Comparison of ENCODE assay signal across 15 mouse cellular contexts in genomic region chr13:63302381-63302780, GRCm38 (mm10).
A peak's percentile ranks its signal among the peaks of the same experiment; 100 is the strongest.
DNase-seq lines count a peak whose midpoint lies in the region; ATAC-seq and TF ChIP-seq lines count a peak whose summit lies in the region.
"Had no signal": no experiment of that assay in that cellular context is flagged by ENCODE, and none has a peak within 500 bp of the region (broad histone marks: within the 10 kb centered on the region; RNA-seq: fewer than 3 reads in every experiment).

No protein-coding gene starts in this region.

- no peaks in the 10 kb centered on the region for H3K27me3 ChIP-seq in kidney, embryonic 15.5 days
- H3K27me3 ChIP-seq in myocyte (ENCODE audit: control insufficient read depth, insufficient read depth, insufficient read length): no peaks in the 10 kb centered on the region
- H3K27me3 ChIP-seq: embryonic facial prominence, embryonic 13.5 days; forebrain, embryonic 12.5 days; heart, embryonic 15.5 days; hindbrain, embryonic 13.5 days; liver, embryonic 13.5 days had no signal

- H3K36me3 ChIP-seq in kidney, embryonic 15.5 days: peaks cover 71% of the 10 kb centered on the region
- H3K36me3 ChIP-seq in myocyte (ENCODE audit: control insufficient read depth, insufficient read depth): peaks cover 52% of the 10 kb centered on the region

- H3K9me3 ChIP-seq in kidney, embryonic 15.5 days (replicated peaks): no peaks in the 10 kb centered on the region
- H3K9me3 ChIP-seq: embryonic facial prominence, embryonic 13.5 days; forebrain, embryonic 12.5 days; heart, embryonic 15.5 days; hindbrain, embryonic 13.5 days; liver, embryonic 13.5 days had no signal

- no peak overlapping the region for H3K4me2 ChIP-seq in kidney, embryonic 15.5 days
- no peak overlapping the region for H3K4me2 ChIP-seq in myocyte (ENCODE audit: low read depth)
- H3K4me2 ChIP-seq: embryonic facial prominence, embryonic 13.5 days; forebrain, embryonic 12.5 days; heart, embryonic 15.5 days; hindbrain, embryonic 13.5 days; liver, embryonic 13.5 days had no signal

- H3K27ac ChIP-seq in kidney, embryonic 15.5 days: peak overlapping the region; percentile 86
- H3K27ac ChIP-seq: forebrain, embryonic 12.5 days; heart, embryonic 15.5 days; hindbrain, embryonic 13.5 days; liver, embryonic 13.5 days had no signal

- no peak overlapping the region for H3ac ChIP-seq in myocyte (ENCODE audit: control insufficient read depth, insufficient read length)

- 82% methylated on average over 5 of the region's 5 CpGs for WGBS in kidney, embryonic 15.5 days

- no peak for ATAC-seq in kidney, embryonic 15.5 days (replicated peaks; ENCODE audit: low FRiP score)
- no peak for ATAC-seq in CD4-positive, CD25-positive, alpha-beta regulatory T cell, adult 4 months
- ATAC-seq: lung, postnatal 0 days had no signal

- no peak overlapping the region for H3K4me3 ChIP-seq in kidney, embryonic 15.5 days (replicated peaks)
- H3K4me3 ChIP-seq in myocyte: no peak overlapping the region
- H3K4me3 ChIP-seq: embryonic facial prominence, embryonic 13.5 days; forebrain, embryonic 12.5 days; heart, embryonic 15.5 days; hindbrain, embryonic 13.5 days; liver, embryonic 13.5 days had no signal

- no peak overlapping the region for H3K9ac ChIP-seq in kidney, embryonic 15.5 days
- H3K9ac ChIP-seq: embryonic facial prominence, embryonic 13.5 days; forebrain, embryonic 12.5 days; heart, embryonic 15.5 days; hindbrain, embryonic 13.5 days; liver, embryonic 13.5 days had no signal

- H3K4me1 ChIP-seq in kidney, embryonic 15.5 days: peaks cover 75% of the 10 kb centered on the region

- peaks cover 7% of the 10 kb centered on the region for H3K79me2 ChIP-seq in myocyte (ENCODE audit: control insufficient read depth, insufficient read depth)

- TF ChIP-seq POLR2A in myocyte (IDR thresholded peaks at IDR 0.05; ENCODE audit: insufficient read length, low read depth): no peak

- peak; percentile 60 to 68 for DNase-seq in cerebellum, adult 18-20 months
- DNase-seq in cerebellum, postnatal 10 days: no peak
- DNase-seq in kidney, adult 8-10 months: no peak
- DNase-seq in testis, postnatal 10 days (ENCODE audit: low spot score): peak; percentile 32
- DNase-seq in testis, postnatal 14 days (ENCODE audit: low spot score): no peak
- DNase-seq: kidney, adult 2 months; liver, embryonic 13.5 days had no signal

TF ChIP-seq in myocyte, 11 proteins besides CTCF, POLR2A, EP300 and RAD21:
- no peak for TF ChIP-seq MAX (IDR thresholded peaks at IDR 0.05; ENCODE audit: low read depth)
- peak; percentile 59 for TF ChIP-seq POLR2AphosphoS2 (IDR thresholded peaks at IDR 0.05; ENCODE audit: insufficient read length, low read depth)

Comparison
In these comparisons a context has a peak if more than half of its experiments do, and no peak if none do; other contexts are left out.
1. DNase-seq: peak in cerebellum, adult 18-20 months (2 of 2) and testis, postnatal 10 days (single experiment); none in cerebellum, postnatal 10 days (0 of 2), kidney, adult 8-10 months (0 of 2) and testis, postnatal 14 days (single experiment).